Mouse (Mus musculus): ENCODE data around the gene Csrnp1. TPM values are rescaled to one million over a fixed set of nuclear protein-coding genes. Genes with fewer than 3 reads are reported as not detected.

Gene Csrnp1
- polyA plus RNA-seq, 1 experiment from 2014 or later = 3.3 TPM

- ATAC-seq (ENCODE audit: low read depth) = no peak
- 70% methylated on average over 5 of the region's 5 CpGs for WGBS (ENCODE audit: insufficient replicate concordance)
Measured at GRCm38 (mm10) chr9:119974609-119975008, 9.8 kb downstream of the Csrnp1 start.

GRCm38 (mm10) chr9:119973869-119974520 lies 10.5 kb downstream of the Csrnp1 start:
- H3K27me3 ChIP-seq (ENCODE audit: control insufficient read depth, insufficient read depth, low read depth, low read length) = no peaks in the 10 kb centered on the region
- no peaks in the 10 kb centered on the region for H3K9me3 ChIP-seq (replicated peaks; ENCODE audit: control insufficient read depth, low read length)
- no peak overlapping the region for H3K9ac ChIP-seq (ENCODE audit: low read depth, low read length)
- H3K4me3 ChIP-seq (ENCODE audit: low read depth, low read length) = no peak overlapping the region
- peaks cover 15% of the 10 kb centered on the region for H3K36me3 ChIP-seq (ENCODE audit: control insufficient read depth, insufficient read depth)
- no peak for ATAC-seq (ENCODE audit: low read depth)
- H3K4me1 ChIP-seq (ENCODE audit: control insufficient read depth, low read depth, low read length) = peaks cover 17% of the 10 kb centered on the region
- H3K4me2 ChIP-seq (ENCODE audit: low read depth, low read length) = no peak overlapping the region
- WGBS (ENCODE audit: insufficient replicate concordance) = 84% methylated on average over 27 of the region's 27 CpGs
- no peak overlapping the region for H3K27ac ChIP-seq (ENCODE audit: low read length)

More at GRCm38 (mm10) chr9:119974609-119975008, 9.8 kb downstream of the Csrnp1 start:
- no peaks in the 10 kb centered on the region for H3K9me3 ChIP-seq (replicated peaks; ENCODE audit: control insufficient read depth, low read length)
- no peaks in the 10 kb centered on the region for H3K27me3 ChIP-seq (ENCODE audit: control insufficient read depth, insufficient read depth, low read depth, low read length)
- no peak overlapping the region for H3K4me2 ChIP-seq (ENCODE audit: low read depth, low read length)
- H3K27ac ChIP-seq (ENCODE audit: low read length) = no peak overlapping the region
- H3K4me1 ChIP-seq (ENCODE audit: control insufficient read depth, low read depth, low read length) = peaks cover 20% of the 10 kb centered on the region
- H3K9ac ChIP-seq (ENCODE audit: low read depth, low read length) = no peak overlapping the region
- peaks cover 15% of the 10 kb centered on the region for H3K36me3 ChIP-seq (ENCODE audit: control insufficient read depth, insufficient read depth)
- H3K4me3 ChIP-seq (ENCODE audit: low read depth, low read length) = no peak overlapping the region

GRCm38 (mm10) chr9:119973281-119973680 lies 11.2 kb downstream of the Csrnp1 start:
- no peaks in the 10 kb centered on the region for H3K27me3 ChIP-seq (ENCODE audit: control insufficient read depth, insufficient read depth, low read depth, low read length)
- no peak overlapping the region for H3K9ac ChIP-seq (ENCODE audit: low read depth, low read length)
- ATAC-seq (ENCODE audit: low read depth) = no peak
- peaks cover 15% of the 10 kb centered on the region for H3K36me3 ChIP-seq (ENCODE audit: control insufficient read depth, insufficient read depth)
- H3K4me1 ChIP-seq (ENCODE audit: control insufficient read depth, low read depth, low read length) = peaks cover 12% of the 10 kb centered on the region
- H3K9me3 ChIP-seq (replicated peaks; ENCODE audit: control insufficient read depth, low read length) = no peaks in the 10 kb centered on the region
- H3K4me3 ChIP-seq (ENCODE audit: low read depth, low read length) = no peak overlapping the region
- H3K27ac ChIP-seq (ENCODE audit: low read length) = no peak overlapping the region
- 71% methylated on average over 23 of the region's 23 CpGs for WGBS (ENCODE audit: insufficient replicate concordance)
- no peak overlapping the region for H3K4me2 ChIP-seq (ENCODE audit: low read depth, low read length)

- Histone ChIP-seq H3K9me3 (replicated peaks; ENCODE audit: control insufficient read depth, low read length) (no peaks in the 10 kb centered on the region), H3K27ac (ENCODE audit: low read length) (no peak overlapping the region), H3K9ac (ENCODE audit: low read depth, low read length) (no peak overlapping the region), H3K36me3 (ENCODE audit: control insufficient read depth, insufficient read depth) (peaks cover 15% of the 10 kb centered on the region), H3K4me2 (ENCODE audit: low read depth, low read length) (no peak overlapping the region), H3K4me3 (ENCODE audit: low read depth, low read length) (no peak overlapping the region), H3K27me3 (ENCODE audit: control insufficient read depth, insufficient read depth, low read depth, low read length) (no peaks in the 10 kb centered on the region), H3K4me1 (ENCODE audit: control insufficient read depth, low read depth, low read length) (peaks cover 5% of the 10 kb centered on the region)
- no peak for ATAC-seq (ENCODE audit: low read depth)
- WGBS (ENCODE audit: insufficient replicate concordance) = 82% methylated on average over 12 of the region's 12 CpGs
Measured at GRCm38 (mm10) chr9:119972582-119972981, 11.9 kb downstream of the Csrnp1 start.

GRCm38 (mm10) chr9:119972166-119972565 lies 12.3 kb downstream of the Csrnp1 start:
- H3K4me3 ChIP-seq (ENCODE audit: low read depth, low read length) = no peak overlapping the region
- no peak overlapping the region for H3K27ac ChIP-seq (ENCODE audit: low read length)
- no peak overlapping the region for H3K4me2 ChIP-seq (ENCODE audit: low read depth, low read length)
- peaks cover 1% of the 10 kb centered on the region for H3K4me1 ChIP-seq (ENCODE audit: control insufficient read depth, low read depth, low read length)
- peaks cover 15% of the 10 kb centered on the region for H3K36me3 ChIP-seq (ENCODE audit: control insufficient read depth, insufficient read depth)
- no peaks in the 10 kb centered on the region for H3K27me3 ChIP-seq (ENCODE audit: control insufficient read depth, insufficient read depth, low read depth, low read length)
- WGBS (ENCODE audit: insufficient replicate concordance) = 77% methylated on average over 10 of the region's 10 CpGs
- H3K9ac ChIP-seq (ENCODE audit: low read depth, low read length) = no peak overlapping the region
- ATAC-seq (ENCODE audit: low read depth) = no peak
- no peaks in the 10 kb centered on the region for H3K9me3 ChIP-seq (replicated peaks; ENCODE audit: control insufficient read depth, low read length)

- peaks cover 15% of the 10 kb centered on the region for H3K36me3 ChIP-seq (ENCODE audit: control insufficient read depth, insufficient read depth)
- no peak overlapping the region for H3K9ac ChIP-seq (ENCODE audit: low read depth, low read length)
- ATAC-seq (ENCODE audit: low read depth) = no peak
- H3K4me1 ChIP-seq (ENCODE audit: control insufficient read depth, low read depth, low read length) = no peaks in the 10 kb centered on the region; the same call in 1 of the 2 replicates
- H3K27me3 ChIP-seq (ENCODE audit: control insufficient read depth, insufficient read depth, low read depth, low read length) = no peaks in the 10 kb centered on the region
- no peaks in the 10 kb centered on the region for H3K9me3 ChIP-seq (replicated peaks; ENCODE audit: control insufficient read depth, low read length)
- H3K27ac ChIP-seq (ENCODE audit: low read length) = no peak overlapping the region
- no peak overlapping the region for H3K4me3 ChIP-seq (ENCODE audit: low read depth, low read length)
- no peak overlapping the region for H3K4me2 ChIP-seq (ENCODE audit: low read depth, low read length)
- 71% methylated on average over 7 of the region's 7 CpGs for WGBS (ENCODE audit: insufficient replicate concordance)
Measured at GRCm38 (mm10) chr9:119970763-119971656, 13.4 kb downstream of the Csrnp1 start.

- no peaks in the 10 kb centered on the region for H3K9me3 ChIP-seq (replicated peaks; ENCODE audit: control insufficient read depth, low read length)
- 46% methylated on average over 6 of the region's 6 CpGs for WGBS (ENCODE audit: insufficient replicate concordance)
- H3K9ac ChIP-seq (ENCODE audit: low read depth, low read length) = no peak overlapping the region
- no peaks in the 10 kb centered on the region; the same call in 1 of the 2 replicates for H3K4me1 ChIP-seq (ENCODE audit: control insufficient read depth, low read depth, low read length)
- H3K27me3 ChIP-seq (ENCODE audit: control insufficient read depth, insufficient read depth, low read depth, low read length) = no peaks in the 10 kb centered on the region
- H3K27ac ChIP-seq (ENCODE audit: low read length) = no peak overlapping the region
- ATAC-seq (ENCODE audit: low read depth) = peak; percentile 44
- no peak overlapping the region for H3K4me2 ChIP-seq (ENCODE audit: low read depth, low read length)
- peaks cover 15% of the 10 kb centered on the region for H3K36me3 ChIP-seq (ENCODE audit: control insufficient read depth, insufficient read depth)
- no peak overlapping the region for H3K4me3 ChIP-seq (ENCODE audit: low read depth, low read length)
Measured at GRCm38 (mm10) chr9:119970221-119970620, 14.2 kb downstream of the Csrnp1 start.

GRCm38 (mm10) chr9:119969811-119970210 lies 14.6 kb downstream of the Csrnp1 start:
- 63% methylated on average over 7 of the region's 7 CpGs for WGBS (ENCODE audit: insufficient replicate concordance)
- no peak overlapping the region for H3K9ac ChIP-seq (ENCODE audit: low read depth, low read length)
- H3K36me3 ChIP-seq (ENCODE audit: control insufficient read depth, insufficient read depth) = peaks cover 15% of the 10 kb centered on the region
- no peak overlapping the region for H3K4me3 ChIP-seq (ENCODE audit: low read depth, low read length)
- H3K9me3 ChIP-seq (replicated peaks; ENCODE audit: control insufficient read depth, low read length) = no peaks in the 10 kb centered on the region
- no peak overlapping the region for H3K27ac ChIP-seq (ENCODE audit: low read length)
- H3K27me3 ChIP-seq (ENCODE audit: control insufficient read depth, insufficient read depth, low read depth, low read length) = no peaks in the 10 kb centered on the region
- H3K4me2 ChIP-seq (ENCODE audit: low read depth, low read length) = no peak overlapping the region
- peak; percentile 56 for ATAC-seq (ENCODE audit: low read depth)
- no peaks in the 10 kb centered on the region; the same call in 1 of the 2 replicates for H3K4me1 ChIP-seq (ENCODE audit: control insufficient read depth, low read depth, low read length)

Measured in liver, embryonic 16.5 days (tissue).